Mouse (Mus musculus) WW6 (cell line): ENCODE results near the gene AI467606.
"Not testable (repeated sequence)": the region's sequence is repeated elsewhere in the genome, so short reads cannot be mapped to it uniquely, and the experiment has no call there.

ENCODE experiments used
- DNase-seq: peaks from one replicate; pipeline ENCODE4 v3.0.0-alpha.2; 2013; ENCODE audit warnings: low read depth, low spot score

The AI467606 gene

GRCm38 (mm10) chr7:127091114-127091896, at the start of gene AI467606:
AI467606 (plus strand) TSS chr7:127091359.
- DNase-seq = peak; percentile 78

DNA sequence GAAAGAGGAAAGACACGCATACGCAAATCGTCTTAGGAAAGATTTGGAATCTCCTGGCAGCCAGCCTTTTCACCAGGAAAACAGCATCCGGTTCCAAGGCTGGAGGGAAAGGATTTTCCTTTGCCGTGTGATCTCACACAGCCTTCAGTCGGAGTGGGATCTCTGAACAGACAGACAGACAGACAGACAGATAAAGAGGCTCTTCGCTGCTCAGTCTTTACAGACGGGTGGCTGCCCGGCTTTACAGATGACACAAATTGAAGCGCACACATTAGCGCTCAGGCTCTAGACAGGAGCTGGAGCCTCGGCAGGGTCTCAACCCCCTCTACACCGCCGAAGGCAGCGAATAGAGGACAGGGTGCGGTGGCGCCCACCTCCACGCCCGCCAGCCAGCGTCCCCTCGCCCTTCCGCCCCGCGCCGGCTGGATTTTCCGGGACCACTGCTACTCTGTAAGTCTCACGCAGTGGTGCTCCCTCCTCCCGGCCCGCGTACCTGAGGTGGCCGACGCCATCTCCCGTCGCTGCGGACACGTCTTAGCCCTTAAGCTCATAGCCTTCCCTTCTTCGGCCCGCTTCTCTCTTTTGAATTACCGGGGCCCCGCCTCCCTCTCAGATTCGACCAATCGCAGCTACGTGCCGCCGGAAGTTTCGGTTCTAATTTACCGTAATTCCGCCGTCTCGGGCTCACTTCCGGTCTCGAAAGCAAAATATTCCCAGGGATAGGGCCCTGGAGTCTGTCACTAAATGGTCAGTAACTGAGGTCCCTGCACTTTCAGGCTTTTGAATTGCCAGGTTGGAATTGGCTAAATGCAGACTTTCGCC, 49.1 kb upstream of the AI467606 start, which contains the start of gene Kif22:
Gene Kif22 (minus strand): TSS at position 621 of the 822 bp plus-strand sequence.
- DNase-seq = peak; percentile 66

- DNase-seq = no peak
These were observed 36.1 kb upstream of the AI467606 start for GRCm38 (mm10) chr7:127055026-127055585.

DNA sequence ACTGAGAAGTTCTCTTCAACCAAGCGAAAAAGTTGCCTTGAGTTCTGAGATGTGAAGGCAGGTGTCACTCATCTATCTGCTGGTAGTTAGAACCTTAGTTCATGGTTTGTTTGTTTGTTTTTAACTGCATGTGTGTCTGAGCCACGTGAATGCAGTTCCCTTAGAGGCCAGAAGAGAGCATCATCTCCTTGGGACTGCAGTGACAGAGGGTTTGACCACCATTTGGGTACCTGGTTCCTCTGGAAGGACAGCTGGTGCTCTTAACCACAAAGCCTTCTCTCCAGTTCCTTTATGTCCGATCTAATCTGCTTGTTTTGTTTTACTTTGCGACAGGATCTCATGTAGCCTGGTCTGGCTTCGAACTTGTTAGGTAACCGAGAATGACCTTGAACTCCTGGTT, 25.6 kb upstream of the AI467606 start:
- no peak for DNase-seq

- DNase-seq = no peak
These were observed 24.8 kb upstream of the AI467606 start for GRCm38 (mm10) chr7:127066317-127066716.

GRCm38 (mm10) chr7:127070871-127071413, 20.2 kb upstream of the AI467606 start:
- DNase-seq = no peak

- DNase-seq = no peak
These were observed 17.9 kb upstream of the AI467606 start for GRCm38 (mm10) chr7:127073221-127073620.

DNA sequence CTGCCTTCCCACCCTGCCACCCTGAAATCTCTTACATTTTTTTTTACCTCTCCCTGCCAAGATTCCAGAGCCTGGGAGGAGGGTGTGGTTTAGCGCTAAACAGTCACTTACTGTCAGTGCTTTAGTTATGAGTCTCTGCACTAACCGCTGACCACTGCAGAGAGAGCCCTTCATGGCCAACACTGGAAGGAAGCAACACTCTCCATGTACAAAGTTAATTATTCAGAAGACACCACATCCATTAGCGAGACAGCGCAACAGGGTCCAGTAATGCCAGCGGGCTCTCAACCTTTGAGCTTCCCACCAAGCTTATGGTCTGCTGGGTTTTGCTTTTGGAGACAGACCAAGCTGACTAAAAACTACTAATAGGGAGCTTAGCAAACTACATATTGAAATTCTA, 15.0 kb upstream of the AI467606 start:
- DNase-seq = no peak

GRCm38 (mm10) chr7:127077692-127078091, 13.5 kb upstream of the AI467606 start:
- no peak for DNase-seq

DNA sequence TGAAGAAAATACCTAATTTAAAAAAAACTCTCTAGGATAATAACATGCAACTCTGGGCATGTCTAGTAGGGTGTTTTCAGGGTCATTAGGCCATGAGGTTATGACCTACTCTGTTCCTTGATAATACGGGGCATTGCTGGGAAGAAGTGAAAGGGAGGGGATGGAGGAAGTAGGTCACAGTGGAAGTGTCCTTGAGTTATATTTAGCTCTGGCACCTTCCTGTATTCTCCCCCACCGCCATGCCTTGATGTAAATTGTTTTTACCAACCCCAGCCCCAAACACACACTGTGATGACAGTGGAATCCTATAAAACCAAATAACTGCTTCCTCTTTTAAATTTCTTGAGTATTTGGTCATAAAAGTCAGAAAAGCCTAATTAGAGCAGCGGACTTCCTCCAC, 11.1 kb upstream of the AI467606 start:
- DNase-seq = no peak

DNA sequence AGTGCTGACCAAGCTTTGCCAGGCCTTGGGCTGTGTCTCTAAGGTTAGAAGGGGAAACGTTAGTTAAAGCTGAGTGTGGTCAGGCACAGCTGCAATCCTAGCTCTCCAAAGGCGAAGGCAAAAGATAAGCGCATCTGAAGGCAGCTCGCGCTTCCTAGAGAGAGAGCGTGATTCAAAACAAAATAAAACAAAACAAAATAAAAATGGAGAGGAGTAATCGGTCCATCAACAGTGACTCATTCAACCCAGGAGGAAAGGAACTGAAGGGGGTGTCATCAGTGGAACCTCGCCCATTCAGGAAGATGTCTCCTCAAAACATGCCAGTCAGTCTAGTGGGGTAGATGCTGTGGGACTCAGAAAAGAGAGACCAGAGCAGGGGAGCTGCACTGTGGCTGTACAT, 8.9 kb upstream of the AI467606 start:
- DNase-seq = no peak

DNA sequence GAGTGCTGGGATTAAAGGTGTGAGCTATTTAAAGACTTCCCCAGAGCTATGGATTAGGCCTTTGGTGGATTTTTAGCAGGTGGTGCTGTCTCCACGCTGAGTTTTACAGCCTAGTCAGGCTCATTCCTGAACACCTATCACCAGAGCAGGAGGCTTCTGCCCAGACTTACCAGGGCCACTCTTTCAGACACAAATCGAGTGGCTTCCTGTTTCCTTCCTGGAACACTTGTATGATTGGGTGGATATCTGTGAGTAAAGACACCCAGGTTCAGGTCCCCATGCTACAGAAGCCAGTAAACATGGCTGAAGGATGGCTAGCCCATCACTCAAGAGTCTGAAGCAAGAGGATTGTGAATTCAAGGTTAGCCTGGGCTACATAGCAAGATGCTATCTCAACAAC, 8.2 kb upstream of the AI467606 start:
- no peak for DNase-seq

GRCm38 (mm10) chr7:127083689-127084088, 7.5 kb upstream of the AI467606 start:
- no peak for DNase-seq

DNA sequence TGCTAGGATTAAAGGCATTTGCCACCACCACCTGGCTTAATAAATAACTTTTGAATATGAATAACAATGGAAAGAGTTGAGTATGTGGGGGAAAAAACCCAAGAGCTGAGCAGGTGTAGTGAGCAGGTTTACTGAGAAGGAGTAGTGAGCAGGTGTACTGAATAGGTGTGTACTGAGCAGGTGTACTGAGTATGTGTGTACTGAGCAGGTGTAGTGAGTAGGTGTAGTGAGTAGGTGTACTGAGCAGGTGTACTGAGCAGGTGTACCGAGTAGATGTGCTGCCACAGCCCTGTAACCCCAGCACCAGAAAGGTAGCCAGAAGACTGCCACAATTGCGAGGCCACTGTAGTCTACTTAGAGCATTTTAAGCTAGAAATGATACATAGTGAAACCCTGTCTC, 6.4 kb upstream of the AI467606 start:
- DNase-seq = no peak

DNA sequence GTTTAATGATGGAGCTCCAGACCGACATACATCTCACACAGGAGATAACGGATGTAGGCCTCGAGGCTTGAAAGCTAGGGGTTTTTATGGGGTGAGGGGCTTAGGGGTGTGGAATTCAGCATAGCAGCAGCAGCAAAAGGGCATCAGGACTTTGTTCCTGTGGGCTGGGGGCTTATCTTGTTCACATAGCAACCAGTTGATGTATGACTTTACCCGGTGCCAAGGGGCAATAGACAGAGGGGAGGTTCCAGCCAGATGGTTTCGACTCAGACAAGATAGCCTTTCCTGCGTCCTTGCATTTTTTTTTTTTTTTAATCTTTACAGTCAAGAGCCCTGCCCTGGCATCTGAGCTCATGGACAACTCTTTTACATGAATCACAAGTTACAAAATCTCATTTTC, 5.4 kb upstream of the AI467606 start:
- DNase-seq = not testable (repeated sequence)

- DNase-seq = not testable (repeated sequence)
These were observed 3.7 kb upstream of the AI467606 start, which contains the start of gene Zg16 for GRCm38 (mm10) chr7:127087278-127088010. Zg16 (minus strand) TSS chr7:127087328.

- DNase-seq = no peak
These were observed 3.1 kb upstream of the AI467606 start for GRCm38 (mm10) chr7:127088083-127088482.

- no peak for DNase-seq
These were observed 2.0 kb upstream of the AI467606 start for GRCm38 (mm10) chr7:127088901-127089845.

GRCm38 (mm10) chr7:127090154-127091113, 725 bp upstream of the AI467606 start:
- no peak for DNase-seq
